Mouse (Mus musculus) cerebellum, adult 2 months (tissue): ENCODE measurements around the gene Nr6a1. TPM values are rescaled to one million over a fixed set of nuclear protein-coding genes. Genes with fewer than 3 reads are reported as not detected.

Source experiments
- DNase-seq, 2 experiments: peaks; one replicate each; pipeline ENCODE4 v3.0.0; 2021
- H3K27ac ChIP-seq: fragments of 200-500 bp; 2 replicates; pipeline ENCODE4 v1.5.1; 2012; ENCODE audit warnings: low read length, control low read depth, inconsistent platforms; ENCODE audit not compliant: insufficient read depth
- H3K27me3 ChIP-seq: fragments of 200-500 bp; 2 replicates; pipeline ENCODE4 v1.6.1; 2012; ENCODE audit warnings: inconsistent platforms, mild to moderate bottlenecking, low read length, moderate library complexity; ENCODE audit not compliant: control insufficient read depth, insufficient read depth
- H3K4me1 ChIP-seq: fragments of 200-500 bp; 2 replicates; pipeline ENCODE4 v1.6.1; 2011; ENCODE audit warnings: low read length; ENCODE audit not compliant: control insufficient read depth, insufficient read depth
- H3K4me3 ChIP-seq: fragments of 200-500 bp; replicated peaks from 2 replicates; pipeline ENCODE3; 2011; ENCODE audit warnings: mild to moderate bottlenecking, low read depth, low read length, control low read depth; ENCODE audit not compliant: insufficient read depth
- CTCF ChIP-seq: fragments of 200-500 bp; IDR thresholded peaks from 2 replicates; pipeline ENCODE4 v1.5.1; 2011; ENCODE audit warnings: low read depth, mild to moderate bottlenecking, control low read depth, low read length, moderate library complexity, borderline replicate concordance; ENCODE audit not compliant: insufficient read depth
- POLR2A ChIP-seq: fragments of 200-500 bp; IDR thresholded peaks from 2 replicates; pipeline ENCODE4 v1.6.1; 2011; ENCODE audit warnings: low read length, control low read depth, borderline replicate concordance; ENCODE audit not compliant: insufficient read depth
- WGBS: fragments of 180-500 bp; shearing (Covaris S2); methylation state at CpG from one replicate; pipeline ENCODE4 v1.1.7; 2018; 5-methylcytosine and 5-hydroxymethylcytosine counted together
- polyA plus RNA-seq: library from polyadenylated mRNA; depleted of rRNA; stranded (reverse); fragments of >200 nt; gene quantifications from 2 replicates; pipeline ENCODE4 v1.2.3, GENCODE M21; 2012

Nr6a1 gene
- polyA plus RNA-seq, 1 experiment = 5.2 TPM

- H3K27ac ChIP-seq = no peak overlapping the region
- no peak overlapping the region for H3K4me3 ChIP-seq
- TF ChIP-seq CTCF (no peak), POLR2A (no peak)
- no peaks in the 10 kb centered on the region; the same call in 1 of the 2 replicates for H3K27me3 ChIP-seq
- WGBS = 70% methylated on average over 3 of the region's 3 CpGs
- H3K4me1 ChIP-seq = no peaks in the 10 kb centered on the region
- no peak for DNase-seq
Observed at GRCm38 (mm10) chr2:38923471-38923870, 4.0 kb downstream of the Nr6a1 start.

DNA sequence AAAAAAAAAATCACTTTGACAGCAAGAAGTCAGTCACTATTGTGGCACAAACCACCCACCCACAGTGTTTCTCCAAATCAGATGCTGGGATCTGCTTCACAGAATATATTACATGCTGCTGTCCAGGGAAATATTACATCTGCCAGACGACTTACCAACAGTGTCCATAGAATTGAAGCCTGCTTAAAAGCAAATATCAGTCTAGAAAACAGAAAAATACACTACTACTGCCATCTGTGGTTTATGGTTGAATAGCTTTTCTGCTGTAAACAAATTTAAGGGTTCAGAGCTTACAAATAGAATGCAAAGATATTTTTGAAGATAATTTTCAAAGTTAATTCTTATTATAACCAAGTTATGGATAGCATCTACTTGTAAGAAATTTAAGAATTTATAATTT, 6.1 kb downstream of the Nr6a1 start:
- WGBS = 85% methylated on average over 1 of the region's 1 CpGs
- no peak overlapping the region for H3K4me3 ChIP-seq
- TF ChIP-seq POLR2A (no peak), CTCF (no peak)
- no peaks in the 10 kb centered on the region; the same call in 1 of the 2 replicates for H3K27me3 ChIP-seq
- no peaks in the 10 kb centered on the region for H3K4me1 ChIP-seq
- no peak for DNase-seq
- no peak overlapping the region for H3K27ac ChIP-seq

DNA sequence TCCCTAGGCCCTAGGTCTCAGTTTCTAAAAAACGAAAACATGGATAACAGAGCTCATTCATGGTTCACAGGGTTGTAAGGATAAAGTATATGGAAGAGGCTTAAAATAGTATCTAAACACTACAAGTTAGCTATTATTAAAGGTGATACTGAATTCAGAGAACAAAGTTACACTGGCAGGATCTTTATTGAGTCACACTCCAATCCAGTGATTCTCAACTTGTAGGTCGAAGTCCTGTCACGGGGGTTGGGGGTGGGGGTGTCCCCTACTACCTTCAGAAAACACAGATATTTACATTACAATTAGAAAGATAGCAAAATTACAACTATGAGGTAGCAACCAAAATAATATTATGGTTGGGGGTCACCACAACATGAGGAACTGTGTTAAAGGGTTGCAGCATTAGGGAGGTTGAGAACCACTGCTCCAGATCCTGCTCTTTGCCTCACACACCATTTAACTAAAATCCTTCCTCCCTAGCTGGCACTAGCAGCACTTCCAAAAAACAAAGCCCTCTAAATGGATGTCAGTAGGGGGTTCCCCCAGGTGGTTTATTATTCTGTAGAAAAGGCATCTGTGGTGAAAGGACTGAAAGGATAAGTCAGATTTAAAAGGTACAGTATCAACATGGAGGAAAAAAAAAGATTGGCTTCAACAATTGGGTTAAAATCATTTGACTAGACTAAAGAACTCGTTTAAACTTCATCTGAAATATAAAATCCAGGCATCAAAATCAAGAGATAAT, 10.4 kb downstream of the Nr6a1 start:
- TF ChIP-seq POLR2A = no peak
- no peak for TF ChIP-seq CTCF
- 78% methylated on average over 4 of the region's 4 CpGs for WGBS
- H3K4me1 ChIP-seq = no peaks in the 10 kb centered on the region
- no peak for DNase-seq
- H3K27ac ChIP-seq = no peak overlapping the region
- no peaks in the 10 kb centered on the region; the same call in 1 of the 2 replicates for H3K27me3 ChIP-seq
- no peak overlapping the region for H3K4me3 ChIP-seq

GRCm38 (mm10) chr2:38914965-38915364, 12.5 kb downstream of the Nr6a1 start:
- H3K4me1 ChIP-seq = no peaks in the 10 kb centered on the region
- 53% methylated on average over 4 of the region's 4 CpGs for WGBS
- no peak overlapping the region for H3K27ac ChIP-seq
- no peaks in the 10 kb centered on the region for H3K27me3 ChIP-seq
- DNase-seq = no peak
- TF ChIP-seq POLR2A (no peak), CTCF (no peak)
- no peak overlapping the region for H3K4me3 ChIP-seq

DNA sequence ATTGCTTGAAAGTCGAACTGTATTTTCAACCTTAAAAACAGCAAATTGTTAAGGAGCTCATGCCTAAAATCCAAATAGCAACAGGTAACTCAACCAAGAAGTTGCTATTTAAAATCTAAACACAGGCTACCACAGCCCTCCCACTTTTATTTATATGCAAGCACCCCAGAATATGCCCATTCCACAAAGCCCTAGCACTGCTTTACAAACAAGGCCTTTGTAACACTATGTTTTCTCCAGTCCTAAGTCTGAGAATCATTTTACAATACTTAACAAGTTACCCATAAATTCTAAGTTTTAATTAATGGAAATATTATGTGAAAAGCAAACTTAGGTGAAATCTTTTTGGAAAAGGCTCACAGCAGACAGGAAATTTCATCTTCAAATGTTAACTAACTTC, 13.0 kb downstream of the Nr6a1 start:
- DNase-seq = no peak
- no peak for TF ChIP-seq CTCF
- no peak for TF ChIP-seq POLR2A
- H3K27me3 ChIP-seq = no peaks in the 10 kb centered on the region
- H3K4me3 ChIP-seq = no peak overlapping the region
- H3K27ac ChIP-seq = no peak overlapping the region
- no peaks in the 10 kb centered on the region for H3K4me1 ChIP-seq
- WGBS = 57% methylated on average over 1 of the region's 1 CpGs

DNA sequence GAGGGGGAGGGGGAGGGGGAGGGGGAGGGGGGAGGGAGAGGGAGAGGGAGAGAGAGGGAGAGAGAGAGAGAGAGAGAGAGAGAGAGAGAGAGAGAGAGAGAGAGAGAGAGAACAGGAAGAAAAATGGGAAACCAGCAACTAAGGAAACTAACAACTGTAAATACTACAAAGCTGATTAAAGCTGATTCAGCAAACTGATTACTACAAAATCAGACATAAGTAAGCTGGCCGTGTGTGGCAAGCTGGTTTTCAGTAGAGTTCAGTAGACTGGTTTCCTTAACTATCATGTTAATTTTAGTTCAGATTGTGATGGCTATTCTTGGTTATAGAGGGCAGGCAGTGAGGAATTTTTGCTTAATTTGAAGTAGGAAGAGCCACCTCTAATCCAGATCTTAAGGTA, 18.9 kb downstream of the Nr6a1 start:
- 82% methylated on average over 1 of the region's 1 CpGs for WGBS
- no peak for DNase-seq
- H3K27me3 ChIP-seq = no peaks in the 10 kb centered on the region
- no peak overlapping the region for H3K27ac ChIP-seq
- TF ChIP-seq CTCF (no peak), POLR2A (no peak)
- H3K4me1 ChIP-seq = no peaks in the 10 kb centered on the region
- H3K4me3 ChIP-seq = no peak overlapping the region

DNA sequence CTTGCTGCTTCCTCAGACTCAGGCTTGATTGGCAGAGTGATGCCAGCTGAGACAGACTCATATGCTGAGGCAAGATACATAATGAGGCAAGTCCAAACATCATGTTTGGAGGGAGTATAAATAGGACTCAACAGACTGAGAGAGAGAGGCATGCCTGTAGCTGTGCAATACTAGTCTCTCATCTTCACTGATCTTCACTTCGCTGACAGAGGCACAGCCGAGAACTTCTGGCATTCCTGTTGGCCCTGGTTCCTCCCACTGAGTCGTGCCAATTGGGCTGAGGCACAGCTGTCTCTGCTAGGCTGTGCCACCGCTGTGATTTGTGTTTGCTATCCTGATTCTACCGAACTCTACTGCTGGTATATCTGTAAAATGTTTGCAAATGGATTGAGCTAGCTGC, 21.4 kb downstream of the Nr6a1 start:
- Histone ChIP-seq H3K4me3 (no peak overlapping the region), H3K4me1 (no peaks in the 10 kb centered on the region), H3K27ac (no peak overlapping the region), H3K27me3 (no peaks in the 10 kb centered on the region)
- 14% methylated on average over 5 of the region's 5 CpGs for WGBS
- no peak for DNase-seq
- no peak for TF ChIP-seq POLR2A
- no peak for TF ChIP-seq CTCF

DNA sequence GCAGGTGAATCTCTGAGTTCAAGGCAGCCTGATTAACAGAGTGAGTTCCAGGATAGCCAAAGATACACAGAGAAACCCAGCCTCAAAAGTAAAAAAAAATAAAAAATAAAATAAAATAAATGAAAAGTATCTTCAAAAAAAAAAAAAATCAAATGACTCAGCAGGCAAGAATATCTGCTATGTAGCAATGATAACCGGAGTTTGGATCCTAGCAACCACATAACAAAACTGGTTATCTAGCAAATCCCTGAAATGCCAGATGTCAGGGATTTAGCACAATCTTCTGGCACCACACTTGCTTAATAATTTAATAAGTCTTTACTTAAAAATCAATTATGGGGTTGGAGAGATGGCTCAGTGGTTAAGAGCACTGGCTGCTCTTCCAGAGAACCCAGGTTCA, 23.2 kb downstream of the Nr6a1 start:
- H3K27me3 ChIP-seq = no peaks in the 10 kb centered on the region
- no peak for DNase-seq
- no peaks in the 10 kb centered on the region for H3K4me1 ChIP-seq
- H3K27ac ChIP-seq = no peak overlapping the region
- H3K4me3 ChIP-seq = no peak overlapping the region
- WGBS = 91% methylated on average over 1 of the region's 1 CpGs
- no peak for TF ChIP-seq CTCF
- TF ChIP-seq POLR2A = no peak

- no peak overlapping the region for H3K4me3 ChIP-seq
- no peak for TF ChIP-seq CTCF
- no peak for TF ChIP-seq POLR2A
- no peaks in the 10 kb centered on the region for H3K27me3 ChIP-seq
- H3K27ac ChIP-seq = no peak overlapping the region
- no peak for DNase-seq
- no peaks in the 10 kb centered on the region for H3K4me1 ChIP-seq
Observed at GRCm38 (mm10) chr2:38902866-38903265, 24.6 kb downstream of the Nr6a1 start.
